Mouse (Mus musculus) lung, postnatal 0 days (tissue): ENCODE data around the gene Cog6. TPM values are rescaled to one million over a fixed set of nuclear protein-coding genes. Genes with fewer than 3 reads are reported as not detected.

Experiments used
- ATAC-seq: fragments of 200-750 bp; cut with Nextera tagmentation; 2 replicates; pipeline ENCODE4 v1.8.0; 2017; ENCODE audit warnings: moderate library complexity
- DNase-seq: peaks from one replicate; pipeline ENCODE4 v3.0.0-alpha.2; 2016; ENCODE audit warnings: low spot score
- H3K27ac ChIP-seq: fragments of 300-500 bp; sonication (generic); 2 replicates; pipeline ENCODE4 v1.5.1; 2014; ENCODE audit warnings: antibody characterized with exemption, mild to moderate bottlenecking, low read length, mixed read lengths
- H3K27me3 ChIP-seq: fragments of 300-500 bp; sonication (generic); replicated peaks from 2 replicates; pipeline ENCODE4 v1.6.1; 2014; ENCODE audit warnings: low read length, mixed read lengths; ENCODE audit not compliant: insufficient read depth
- H3K36me3 ChIP-seq: fragments of 300-500 bp; sonication (generic); 2 replicates; pipeline ENCODE4 v1.6.1; 2014; ENCODE audit warnings: low read length, mixed read lengths; ENCODE audit not compliant: insufficient read depth
- H3K4me1 ChIP-seq: fragments of 300-500 bp; sonication (generic); 2 replicates; pipeline ENCODE4 v1.6.1; 2014; ENCODE audit warnings: antibody characterized with exemption, low read depth, low read length, mixed read lengths; ENCODE audit not compliant: insufficient read depth
- H3K4me2 ChIP-seq: fragments of 300-500 bp; sonication (generic); replicated peaks from 2 replicates; pipeline ENCODE4 v1.6.1; 2014; ENCODE audit warnings: low read depth, mild to moderate bottlenecking, low read length, moderate library complexity, mixed read lengths
- H3K4me3 ChIP-seq: fragments of 300-500 bp; sonication (generic); 2 replicates; pipeline ENCODE4 v1.5.1; 2014; ENCODE audit warnings: low read depth, low read length
- H3K9ac ChIP-seq: fragments of 300-500 bp; sonication (generic); replicated peaks from 2 replicates; pipeline ENCODE4 v1.6.1; 2014; ENCODE audit warnings: low read depth, mild to moderate bottlenecking
- H3K9me3 ChIP-seq: fragments of 300-500 bp; sonication (generic); 2 replicates; pipeline ENCODE4 v1.6.1; 2016; ENCODE audit warnings: low read length, mixed read lengths
- CTCF ChIP-seq: IDR thresholded peaks from 2 replicates; pipeline ENCODE4 v1.5.1; 2016; ENCODE audit warnings: antibody characterized with exemption, mild to moderate bottlenecking
- EP300 ChIP-seq: IDR thresholded peaks from 2 replicates; pipeline ENCODE4 v1.6.1; 2016; ENCODE audit warnings: antibody characterized with exemption, mild to moderate bottlenecking, control low read depth
- WGBS: fragments of 180-500 bp; shearing (Covaris S2); extraction: QIAGEN DNeasy Blood & Tissue Kit; methylation state at CpG from one replicate; pipeline ENCODE4 v1.1.7; 2014; 5-methylcytosine and 5-hydroxymethylcytosine counted together
- polyA plus RNA-seq: library from polyadenylated mRNA; unstranded; fragments of >200 nt; fragmentation: Nextera tagmentation; extraction: Ambion mirVana; gene quantifications from 2 replicates; pipeline ENCODE4 v1.2.1, GENCODE M21; 2015

Gene Cog6
- polyA plus RNA-seq, 1 experiment from 2014 or later: 33.2 TPM

DNA sequence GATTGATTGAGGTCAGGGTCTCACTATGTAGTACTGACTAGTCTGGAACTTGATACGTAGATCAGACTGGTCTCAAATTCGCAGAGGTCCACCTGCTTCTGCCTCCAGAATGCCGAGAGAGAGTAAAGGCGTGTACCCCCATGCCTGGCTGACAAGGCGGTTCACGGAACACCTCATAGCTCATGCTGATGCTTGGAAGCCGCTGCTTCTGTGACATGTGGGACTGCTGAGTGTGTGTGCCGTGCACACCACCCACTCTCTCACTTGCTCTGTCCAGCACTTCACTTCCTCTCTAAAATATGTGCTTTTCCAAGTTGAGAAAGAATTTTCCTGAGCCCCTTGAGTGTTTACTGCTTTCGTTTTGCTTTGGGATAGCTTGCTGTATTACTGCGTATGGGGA is 39.4 kb upstream of the Cog6 start:
- H3K36me3 ChIP-seq: no peaks in the 10 kb centered on the region
- DNase-seq (peak; percentile 49), ATAC-seq (peak; percentile 29; the same call in 1 of the 2 replicates)
- peaks cover 18% of the 10 kb centered on the region for H3K4me1 ChIP-seq
- H3K4me3 ChIP-seq: no peak overlapping the region
- H3K9ac ChIP-seq: no peak overlapping the region
- TF ChIP-seq CTCF (no peak), EP300 (no peak)
- H3K27me3 ChIP-seq: no peaks in the 10 kb centered on the region
- 49% methylated on average over 10 of the region's 10 CpGs for WGBS
- no peaks in the 10 kb centered on the region for H3K9me3 ChIP-seq
- no peak overlapping the region for H3K27ac ChIP-seq
- H3K4me2 ChIP-seq: 0 out of 2 replicates have a peak overlapping the region, but pooled peaks have one; percentile 17

DNA sequence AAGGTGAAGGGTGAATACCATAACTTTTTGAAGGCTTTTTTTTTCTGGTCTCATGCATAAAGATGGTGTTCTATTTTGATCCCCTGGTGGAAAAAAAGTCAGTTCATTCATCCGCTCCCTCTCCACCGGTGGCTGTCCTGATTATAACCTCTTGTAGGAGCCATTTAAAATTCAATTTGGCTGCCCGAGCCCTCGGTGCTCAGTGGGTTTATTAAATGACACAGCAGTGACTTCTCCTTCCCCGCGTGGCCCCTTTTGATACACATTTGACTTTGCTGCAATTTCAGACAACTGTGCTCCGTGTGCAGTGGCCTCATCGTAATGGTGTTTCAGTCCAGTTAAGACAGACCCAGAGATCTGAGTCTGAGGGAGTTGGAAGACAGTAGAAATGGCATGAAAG is 35.3 kb upstream of the Cog6 start:
- Histone ChIP-seq H3K27ac (no peak overlapping the region), H3K27me3 (no peaks in the 10 kb centered on the region), H3K9me3 (no peaks in the 10 kb centered on the region), H3K4me1 (peaks cover 9% of the 10 kb centered on the region; the same call in 1 of the 2 replicates), H3K9ac (no peak overlapping the region), H3K36me3 (no peaks in the 10 kb centered on the region), H3K4me2 (no peak overlapping the region), H3K4me3 (no peak overlapping the region)
- DNase-seq: no peak
- no peak for ATAC-seq
- no peak for TF ChIP-seq EP300
- WGBS: 57% methylated on average over 8 of the region's 8 CpGs

GRCm38 (mm10) chr3:53046371-53046770 is 29.3 kb upstream of the Cog6 start:
- H3K27me3 ChIP-seq: no peaks in the 10 kb centered on the region

DNA sequence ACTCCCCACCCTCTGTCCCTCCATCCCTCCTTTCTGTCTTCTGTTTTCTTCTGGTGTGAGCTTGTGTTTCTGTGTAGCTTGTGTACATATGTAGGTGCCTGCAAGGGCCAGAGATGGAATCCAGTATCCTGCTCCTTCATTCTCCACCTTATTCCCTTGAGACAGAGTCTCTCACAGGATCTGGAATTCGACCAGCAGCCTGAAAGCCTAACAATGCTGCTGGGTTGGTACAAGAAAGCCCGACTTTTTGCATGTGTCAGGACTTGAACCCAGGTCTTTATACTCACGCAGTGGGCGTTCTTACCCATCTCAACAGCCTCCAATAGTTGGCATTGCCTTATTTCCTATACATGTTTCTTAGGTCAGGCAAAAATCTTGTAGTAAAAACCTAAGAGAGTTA is 28.7 kb upstream of the Cog6 start:
- Histone ChIP-seq H3K27me3 (no peaks in the 10 kb centered on the region), H3K9ac (no peak overlapping the region), H3K4me3 (no peak overlapping the region), H3K4me2 (no peak overlapping the region), H3K4me1 (peaks cover 3% of the 10 kb centered on the region; the same call in 1 of the 2 replicates), H3K9me3 (no peaks in the 10 kb centered on the region), H3K36me3 (no peaks in the 10 kb centered on the region), H3K27ac (no peak overlapping the region)
- no peak for DNase-seq
- 87% methylated on average over 4 of the region's 4 CpGs for WGBS
- ATAC-seq: no peak
- no peak for TF ChIP-seq CTCF
- no peak for TF ChIP-seq EP300

More at GRCm38 (mm10) chr3:53046371-53046770, 29.3 kb upstream of the Cog6 start:
- H3K36me3 ChIP-seq: no peaks in the 10 kb centered on the region
- 0 out of 2 replicates have a peak overlapping the region, but pooled peaks have one; percentile 51 for H3K27ac ChIP-seq
- H3K4me1 ChIP-seq: peaks cover 3% of the 10 kb centered on the region; the same call in 1 of the 2 replicates
- TF ChIP-seq EP300: peak; percentile 39; the same call in 1 of the 2 replicates
- TF ChIP-seq CTCF: no peak
- H3K9ac ChIP-seq: no peak overlapping the region
- peak; percentile 27; the same call in 1 of the 2 replicates for ATAC-seq
- DNase-seq: peak; percentile 46
- 54% methylated on average over 6 of the region's 6 CpGs for WGBS
- H3K9me3 ChIP-seq: no peaks in the 10 kb centered on the region
- H3K4me2 ChIP-seq: no peak overlapping the region; the same call in 1 of the 2 replicates
- no peak overlapping the region for H3K4me3 ChIP-seq

DNA sequence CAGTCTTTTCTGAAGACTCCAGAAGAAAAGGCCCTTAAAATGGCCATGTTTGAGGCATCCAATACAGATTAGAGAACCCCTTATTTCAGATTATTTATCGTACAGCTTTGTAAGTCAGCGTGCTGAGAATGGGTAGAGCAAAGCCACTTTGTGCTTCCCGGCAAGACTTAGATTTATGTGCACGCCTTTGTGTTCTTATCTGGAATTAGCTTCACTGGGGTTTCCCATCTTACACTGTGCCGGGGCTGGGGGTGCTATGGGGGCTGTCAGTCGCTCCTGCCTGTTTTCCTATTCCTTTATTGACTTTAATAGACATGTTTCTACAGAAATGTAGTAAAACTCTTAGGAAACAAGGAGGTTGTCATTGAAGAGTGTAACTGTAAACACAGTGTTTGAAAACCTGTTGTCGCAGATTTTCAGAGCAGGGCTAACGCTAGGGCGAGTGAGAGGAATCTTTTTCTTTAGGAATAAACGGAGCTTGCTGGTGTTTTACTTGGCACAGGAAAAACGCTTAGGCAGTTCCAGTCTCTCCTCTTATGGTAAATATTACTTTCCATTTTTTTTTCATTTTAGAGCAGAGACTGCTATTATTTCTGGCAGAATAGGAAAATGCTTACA is 27.8 kb upstream of the Cog6 start:
- TF ChIP-seq EP300: no peak
- TF ChIP-seq CTCF: no peak
- Histone ChIP-seq H3K9me3 (no peaks in the 10 kb centered on the region), H3K4me1 (peaks cover 3% of the 10 kb centered on the region; the same call in 1 of the 2 replicates), H3K4me3 (no peak overlapping the region), H3K27me3 (no peaks in the 10 kb centered on the region), H3K4me2 (peak overlapping the region; percentile 12), H3K27ac (peak overlapping the region; percentile 39; the same call in 1 of the 2 replicates), H3K36me3 (no peaks in the 10 kb centered on the region), H3K9ac (no peak overlapping the region)
- ATAC-seq (no peak), DNase-seq (no peak)
- 29% methylated on average over 11 of the region's 11 CpGs for WGBS

DNA sequence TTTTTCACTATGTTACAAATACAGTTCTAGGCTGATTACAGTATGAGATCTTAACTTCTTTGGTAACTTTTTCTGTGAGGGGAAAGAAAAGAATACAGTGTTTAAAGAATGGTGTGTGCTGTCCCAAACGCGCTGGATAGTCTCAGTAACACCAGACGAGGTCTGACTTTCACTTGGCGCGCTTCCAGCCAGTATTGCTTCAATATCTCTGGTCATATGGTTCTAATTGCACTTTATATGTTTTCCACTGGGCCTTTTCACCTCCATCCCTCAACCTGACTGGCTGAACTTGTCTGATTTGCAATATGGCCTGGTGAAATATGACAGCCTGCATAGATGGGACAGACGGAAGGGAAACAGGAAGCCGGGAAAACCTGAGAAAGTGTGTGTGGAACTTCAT is 27.2 kb upstream of the Cog6 start:
- no peak overlapping the region for H3K4me3 ChIP-seq
- no peak overlapping the region for H3K9ac ChIP-seq
- no peaks in the 10 kb centered on the region for H3K36me3 ChIP-seq
- peak overlapping the region; percentile 12 for H3K4me2 ChIP-seq
- ATAC-seq (peak; percentile 55), DNase-seq (peak; percentile 84)
- TF ChIP-seq EP300: peak; percentile 20; the same call in 1 of the 2 replicates
- no peak for TF ChIP-seq CTCF
- no peaks in the 10 kb centered on the region for H3K9me3 ChIP-seq
- no peaks in the 10 kb centered on the region for H3K27me3 ChIP-seq
- H3K27ac ChIP-seq: no peak overlapping the region
- WGBS: 41% methylated on average over 7 of the region's 7 CpGs
- peaks cover 3% of the 10 kb centered on the region; the same call in 1 of the 2 replicates for H3K4me1 ChIP-seq
